Mouse (Mus musculus): ENCODE data around the gene Dctpp1.

DNA sequence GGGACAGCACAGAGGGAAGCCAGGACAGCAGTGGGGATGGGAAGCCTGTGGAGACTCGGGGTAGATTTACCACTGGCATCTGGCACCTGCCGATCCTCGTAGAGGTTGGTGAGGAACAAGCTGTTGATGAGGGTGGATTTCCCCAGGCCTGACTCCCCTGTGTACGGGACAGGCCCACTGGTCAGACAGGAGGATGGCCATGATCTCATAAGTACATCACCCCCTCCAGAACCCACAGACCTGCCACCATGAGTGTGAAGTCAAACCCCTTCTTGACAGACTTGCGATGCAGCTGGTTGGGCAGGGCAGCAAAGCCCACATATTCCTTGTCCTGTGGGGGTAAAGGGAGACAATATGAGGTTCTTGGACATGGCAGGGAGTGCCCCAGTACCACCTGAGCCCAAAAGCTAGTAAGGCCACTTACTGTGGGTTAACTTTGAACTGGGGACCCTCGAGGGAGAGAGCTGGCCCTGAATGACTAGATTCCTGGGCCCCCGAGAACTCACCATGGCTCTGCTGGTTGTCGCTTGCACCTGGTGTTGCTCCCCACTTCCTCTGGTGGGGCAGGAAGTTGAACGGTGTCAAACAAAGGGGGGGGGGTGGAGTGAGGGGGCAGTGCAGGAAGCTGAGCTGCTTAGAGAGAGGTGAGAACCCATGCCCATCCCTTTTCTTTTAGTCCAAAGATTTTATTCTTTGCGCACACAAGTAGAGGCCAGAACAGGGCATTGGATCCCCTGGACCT lies 42.4 kb downstream of the Dctpp1 start:
- no peak for TF ChIP-seq CTCF (IDR thresholded peaks at IDR 0.05; ENCODE audit: borderline replicate concordance, insufficient read depth, low read depth, low read length)
- TF ChIP-seq POLR2A (IDR thresholded peaks at IDR 0.05; ENCODE audit: borderline replicate concordance, insufficient read depth, low read length): no peak

All from cerebellum, adult 2 months (tissue).